ENCODE assay signal across 18 mouse cellular contexts in the genomic region with DNA sequence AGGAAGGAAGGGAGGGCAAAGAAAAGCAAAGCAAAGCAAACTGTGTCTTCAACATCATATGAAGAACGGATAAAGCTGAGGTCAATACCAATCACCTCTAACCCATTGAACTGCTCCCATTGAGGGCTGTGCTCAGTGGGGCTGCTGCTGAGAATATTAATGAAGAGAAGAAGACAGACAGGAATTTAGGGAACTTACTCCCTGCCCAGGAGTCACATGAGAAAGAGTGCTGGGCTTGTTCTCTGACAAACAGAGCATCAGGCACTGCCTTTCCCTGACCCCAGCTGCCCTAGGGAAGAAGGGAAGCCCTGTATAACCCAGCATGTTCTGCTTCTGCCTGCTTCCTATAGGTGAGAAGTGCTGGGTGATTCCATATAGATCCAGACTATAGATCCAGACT.
"Had no signal": no experiment of that assay in that cellular context is flagged by ENCODE, and none has a peak within 500 bp of the region (broad histone marks: within the 10 kb centered on the region; RNA-seq: fewer than 3 reads in every experiment).

No protein-coding gene starts in this region.

- H3K9ac ChIP-seq: limb, embryonic 15.5 days; liver, embryonic 12.5 days; lung, embryonic 14.5 days; neural tube, embryonic 12.5 days had no signal

- H3K9me3 ChIP-seq: limb, embryonic 15.5 days; liver, embryonic 12.5 days; neural tube, embryonic 12.5 days had no signal

- ATAC-seq: liver, embryonic 12.5 days had no signal

- DNase-seq: kidney, adult 18-20 months; kidney, postnatal 10 days; layer of hippocampus, adult 9-11 months; layer of hippocampus, postnatal 36 days; left cerebral cortex, postnatal 4 days; lung, embryonic 14.5 days; lung, postnatal 10 days; lung, postnatal 4 days; midbrain, embryonic 14.5 days; retina, postnatal 1 day; right cerebral cortex, postnatal 4 days; spleen, adult 18-20 months; thymus, adult 18-20 months; thymus, postnatal 14 days had no signal

- H3K27me3 ChIP-seq: limb, embryonic 15.5 days; liver, embryonic 12.5 days; neural tube, embryonic 12.5 days had no signal

- H3K36me3 ChIP-seq: limb, embryonic 15.5 days; liver, embryonic 12.5 days; neural tube, embryonic 12.5 days had no signal

- H3K4me3 ChIP-seq: limb, embryonic 15.5 days; liver, embryonic 12.5 days; megakaryocyte, embryonic 14.5 days; neural tube, embryonic 12.5 days had no signal

- H3K4me1 ChIP-seq: liver, embryonic 12.5 days; megakaryocyte, embryonic 14.5 days; neural tube, embryonic 12.5 days had no signal

- H3K27ac ChIP-seq: limb, embryonic 15.5 days; liver, embryonic 12.5 days; neural tube, embryonic 12.5 days had no signal
